Mouse (Mus musculus) cerebellum, adult 9-10 months (tissue): ENCODE results near the gene Muc20.

ENCODE experiments used
- DNase-seq: peaks from one replicate; pipeline ENCODE4 v3.0.0; 2022

Gene Muc20

GRCm38 (mm10) chr16:32795177-32795576 is 2.1 kb downstream of the Muc20 start:
- DNase-seq = no peak

GRCm38 (mm10) chr16:32790056-32790455 is 7.2 kb downstream of the Muc20 start:
- DNase-seq = no peak

- no peak for DNase-seq
Observed at GRCm38 (mm10) chr16:32784840-32785239, 12.4 kb downstream of the Muc20 start.

- DNase-seq = no peak
Observed at GRCm38 (mm10) chr16:32783324-32784062, 13.7 kb downstream of the Muc20 start.

- peak; percentile 6 for DNase-seq
Observed at GRCm38 (mm10) chr16:32778956-32779355, 18.3 kb downstream of the Muc20 start.

- no peak for DNase-seq
Observed at GRCm38 (mm10) chr16:32776676-32777075, 20.6 kb downstream of the Muc20 start.

- no peak for DNase-seq
Observed at GRCm38 (mm10) chr16:32766904-32767303, 30.3 kb downstream of the Muc20 start.

- no peak for DNase-seq
Observed at GRCm38 (mm10) chr16:32764961-32765360, 32.3 kb downstream of the Muc20 start.

- DNase-seq = no peak
Observed at GRCm38 (mm10) chr16:32764550-32764949, 32.7 kb downstream of the Muc20 start.

- no peak for DNase-seq
Observed at GRCm38 (mm10) chr16:32750242-32751127, 46.8 kb downstream of the Muc20 start.

GRCm38 (mm10) chr16:32745852-32746251 is 51.4 kb downstream of the Muc20 start:
- DNase-seq = no peak

- no peak for DNase-seq
Observed at GRCm38 (mm10) chr16:32742712-32743111, 54.5 kb downstream of the Muc20 start.

- DNase-seq = no peak
Observed at GRCm38 (mm10) chr16:32741366-32741765, 55.9 kb downstream of the Muc20 start.

- DNase-seq = no peak
Observed at GRCm38 (mm10) chr16:32740003-32740663, 57.1 kb downstream of the Muc20 start.

- DNase-seq = no peak
Observed at GRCm38 (mm10) chr16:32736022-32736421, 61.2 kb downstream of the Muc20 start.

- no peak for DNase-seq
Observed at GRCm38 (mm10) chr16:32735586-32735985, 61.6 kb downstream of the Muc20 start, which contains the start of gene Muc4. Gene Muc4 (plus strand): TSS chr16:32735886.

GRCm38 (mm10) chr16:32733213-32733612 is 64.0 kb downstream of the Muc20 start:
- no peak for DNase-seq

- no peak for DNase-seq
Observed at GRCm38 (mm10) chr16:32728730-32729129, 68.5 kb downstream of the Muc20 start.

- no peak for DNase-seq
Observed at GRCm38 (mm10) chr16:32728240-32728639, 69.0 kb downstream of the Muc20 start.
